Mouse (Mus musculus): ENCODE data around the gene 4833423E24Rik. TPM values are rescaled to one million over a fixed set of nuclear protein-coding genes. Genes with fewer than 3 reads are reported as not detected.

4833423E24Rik gene
- polyA plus RNA-seq (2012; rRNA removed): not detected in 2 replicates

- Histone ChIP-seq H3K4me1 (ENCODE audit: control insufficient read depth, insufficient read depth, insufficient read length, low read length) (no peaks in the 10 kb centered on the region), H3K36me3 (ENCODE audit: control insufficient read depth, insufficient read depth, low read length) (no peaks in the 10 kb centered on the region), H3K27ac (ENCODE audit: insufficient read depth, low read depth, low read length) (no peak within 1 kb of the TSS), H3K4me3 (ENCODE audit: low read depth, low read length) (no peak within 1 kb of the TSS), H3K27me3 (ENCODE audit: control insufficient read depth, insufficient read depth, low read length) (no peaks in the 10 kb centered on the region)
- WGBS: 39% methylated on average over 4 of the region's 4 CpGs
- TF ChIP-seq CTCF (IDR thresholded peaks at IDR 0.05; ENCODE audit: extremely low read depth, insufficient read length, insufficient replicate concordance, low read depth, low read length): no peak
- TF ChIP-seq POLR2A (IDR thresholded peaks at IDR 0.05; ENCODE audit: low read depth, low read length): no peak
Measured at GRCm38 (mm10) chr2:85518879-85519278, at the start of gene 4833423E24Rik. TSS of gene 4833423E24Rik (minus strand) at chr2:85519024.

- WGBS: 27% methylated on average over 4 of the region's 4 CpGs
- H3K27ac ChIP-seq (ENCODE audit: insufficient read depth, low read depth, low read length): no peak overlapping the region
- no peak for TF ChIP-seq CTCF (IDR thresholded peaks at IDR 0.05; ENCODE audit: extremely low read depth, insufficient read length, insufficient replicate concordance, low read depth, low read length)
- TF ChIP-seq POLR2A (IDR thresholded peaks at IDR 0.05; ENCODE audit: low read depth, low read length): no peak
Measured at GRCm38 (mm10) chr2:85561187-85561586, 42.4 kb upstream of the 4833423E24Rik start.

GRCm38 (mm10) chr2:85560226-85560625, 41.4 kb upstream of the 4833423E24Rik start:
- Histone ChIP-seq H3K4me3 (ENCODE audit: low read depth, low read length) (no peak overlapping the region), H3K27ac (ENCODE audit: insufficient read depth, low read depth, low read length) (no peak overlapping the region), H3K4me1 (ENCODE audit: control insufficient read depth, insufficient read depth, insufficient read length, low read length) (no peaks in the 10 kb centered on the region), H3K27me3 (ENCODE audit: control insufficient read depth, insufficient read depth, low read length) (no peaks in the 10 kb centered on the region), H3K36me3 (ENCODE audit: control insufficient read depth, insufficient read depth, low read length) (no peaks in the 10 kb centered on the region)
- 12% methylated on average over 4 of the region's 4 CpGs for WGBS
- no peak for TF ChIP-seq POLR2A (IDR thresholded peaks at IDR 0.05; ENCODE audit: low read depth, low read length)
- no peak for TF ChIP-seq CTCF (IDR thresholded peaks at IDR 0.05; ENCODE audit: extremely low read depth, insufficient read length, insufficient replicate concordance, low read depth, low read length)

More at GRCm38 (mm10) chr2:85561187-85561586, 42.4 kb upstream of the 4833423E24Rik start:
- no peak overlapping the region for H3K4me3 ChIP-seq (ENCODE audit: low read depth, low read length)
- no peaks in the 10 kb centered on the region for H3K4me1 ChIP-seq (ENCODE audit: control insufficient read depth, insufficient read depth, insufficient read length, low read length)
- H3K36me3 ChIP-seq (ENCODE audit: control insufficient read depth, insufficient read depth, low read length): no peaks in the 10 kb centered on the region
- H3K27me3 ChIP-seq (ENCODE audit: control insufficient read depth, insufficient read depth, low read length): no peaks in the 10 kb centered on the region

- 38% methylated on average over 1 of the region's 1 CpGs for WGBS
- no peak overlapping the region for H3K27ac ChIP-seq (ENCODE audit: insufficient read depth, low read depth, low read length)
- H3K4me1 ChIP-seq (ENCODE audit: control insufficient read depth, insufficient read depth, insufficient read length, low read length): no peaks in the 10 kb centered on the region
- no peaks in the 10 kb centered on the region for H3K27me3 ChIP-seq (ENCODE audit: control insufficient read depth, insufficient read depth, low read length)
- no peak overlapping the region for H3K4me3 ChIP-seq (ENCODE audit: low read depth, low read length)
- no peak for TF ChIP-seq POLR2A (IDR thresholded peaks at IDR 0.05; ENCODE audit: low read depth, low read length)
- TF ChIP-seq CTCF (IDR thresholded peaks at IDR 0.05; ENCODE audit: extremely low read depth, insufficient read length, insufficient replicate concordance, low read depth, low read length): no peak
- H3K36me3 ChIP-seq (ENCODE audit: control insufficient read depth, insufficient read depth, low read length): no peaks in the 10 kb centered on the region
Measured at GRCm38 (mm10) chr2:85554806-85555205, 36.0 kb upstream of the 4833423E24Rik start.

GRCm38 (mm10) chr2:85533934-85534333, 15.1 kb upstream of the 4833423E24Rik start:
- H3K27ac ChIP-seq (ENCODE audit: insufficient read depth, low read depth, low read length): no peak overlapping the region
- H3K36me3 ChIP-seq (ENCODE audit: control insufficient read depth, insufficient read depth, low read length): no peaks in the 10 kb centered on the region
- H3K4me1 ChIP-seq (ENCODE audit: control insufficient read depth, insufficient read depth, insufficient read length, low read length): no peaks in the 10 kb centered on the region
- TF ChIP-seq POLR2A (IDR thresholded peaks at IDR 0.05; ENCODE audit: low read depth, low read length): no peak
- no peak for TF ChIP-seq CTCF (IDR thresholded peaks at IDR 0.05; ENCODE audit: extremely low read depth, insufficient read length, insufficient replicate concordance, low read depth, low read length)
- 24% methylated on average over 1 of the region's 1 CpGs for WGBS
- H3K4me3 ChIP-seq (ENCODE audit: low read depth, low read length): no peak overlapping the region
- no peaks in the 10 kb centered on the region for H3K27me3 ChIP-seq (ENCODE audit: control insufficient read depth, insufficient read depth, low read length)

GRCm38 (mm10) chr2:85532082-85532778, 13.4 kb upstream of the 4833423E24Rik start:
- Histone ChIP-seq H3K4me1 (ENCODE audit: control insufficient read depth, insufficient read depth, insufficient read length, low read length) (no peaks in the 10 kb centered on the region), H3K4me3 (ENCODE audit: low read depth, low read length) (no peak overlapping the region), H3K36me3 (ENCODE audit: control insufficient read depth, insufficient read depth, low read length) (no peaks in the 10 kb centered on the region), H3K27ac (ENCODE audit: insufficient read depth, low read depth, low read length) (no peak overlapping the region), H3K27me3 (ENCODE audit: control insufficient read depth, insufficient read depth, low read length) (no peaks in the 10 kb centered on the region)
- TF ChIP-seq POLR2A (IDR thresholded peaks at IDR 0.05; ENCODE audit: low read depth, low read length): no peak
- 41% methylated on average over 2 of the region's 2 CpGs for WGBS

GRCm38 (mm10) chr2:85522859-85523489, 4.2 kb upstream of the 4833423E24Rik start:
- Histone ChIP-seq H3K4me3 (ENCODE audit: low read depth, low read length) (no peak overlapping the region), H3K27me3 (ENCODE audit: control insufficient read depth, insufficient read depth, low read length) (no peaks in the 10 kb centered on the region), H3K4me1 (ENCODE audit: control insufficient read depth, insufficient read depth, insufficient read length, low read length) (no peaks in the 10 kb centered on the region), H3K36me3 (ENCODE audit: control insufficient read depth, insufficient read depth, low read length) (no peaks in the 10 kb centered on the region), H3K27ac (ENCODE audit: insufficient read depth, low read depth, low read length) (no peak overlapping the region)
- TF ChIP-seq CTCF (IDR thresholded peaks at IDR 0.05; ENCODE audit: extremely low read depth, insufficient read length, insufficient replicate concordance, low read depth, low read length) (no peak), POLR2A (IDR thresholded peaks at IDR 0.05; ENCODE audit: low read depth, low read length) (no peak)
- WGBS: 82% methylated on average over 2 of the region's 2 CpGs

Data from small intestine, adult 2 months (tissue).